Mouse (Mus musculus): ENCODE measurements around the gene Crybg2.

GRCm38 (mm10) chr4:134129482-134129881 lies 68.9 kb downstream of the Crybg2 start:
- no peak for TF ChIP-seq CTCF (IDR thresholded peaks at IDR 0.05; ENCODE audit: low read depth)
- no peak for TF ChIP-seq EP300 (IDR thresholded peaks at IDR 0.05; ENCODE audit: low read depth)
